Mouse (Mus musculus): ENCODE measurements at regions not wholly inside any gene's neighbourhood (a gene's known extent, or its start where the extent isn't known, plus 50 kb on each side); places are given as distances from the start of the nearest gene placed in this dataset.

- no peak for DNase-seq (ENCODE audit: low spot score in 2 of 2)
Measured at GRCm38 (mm10) chr19:22047657-22048056, 91.2 kb upstream of the Trpm3 start.

GRCm38 (mm10) chr19:22066302-22066701, 72.5 kb upstream of the Trpm3 start:
- DNase-seq (ENCODE audit: low spot score in 2 of 2): no peak

GRCm38 (mm10) chr19:22070246-22071030, 68.4 kb upstream of the Trpm3 start:
- no peak for DNase-seq (ENCODE audit: low spot score in 2 of 2)

GRCm38 (mm10) chr19:22071701-22072100, 67.1 kb upstream of the Trpm3 start:
- no peak for DNase-seq (ENCODE audit: low spot score in 2 of 2)

GRCm38 (mm10) chr19:22074042-22074441, 64.8 kb upstream of the Trpm3 start:
- DNase-seq (ENCODE audit: low spot score in 2 of 2): no peak

GRCm38 (mm10) chr19:22081448-22081847, 57.4 kb upstream of the Trpm3 start:
- no peak for DNase-seq (ENCODE audit: low spot score in 2 of 2)
